Mouse (Mus musculus) liver, embryonic 14.5 days (tissue): ENCODE data around the gene Myo7a. TPM values are rescaled to one million over a fixed set of nuclear protein-coding genes. Genes with fewer than 3 reads are reported as not detected.

ENCODE experiments used
- ATAC-seq: fragments of 200-750 bp; cut with Nextera tagmentation; 2 replicates; pipeline ENCODE4 v1.8.0; 2017; ENCODE audit warnings: moderate number of reproducible peaks, mild to moderate bottlenecking, moderate library complexity; ENCODE audit not compliant: insufficient read depth
- DNase-seq, 3 experiments: peaks; one replicate each; pipeline ENCODE4 v3.0.0-alpha.2; 2012 to 2013; ENCODE audit warnings: low read depth in 3 of 3, low spot score in 3 of 3
- H3K27ac ChIP-seq: fragments of 300-500 bp; sonication (generic); 2 replicates; pipeline ENCODE4 v1.5.1; 2014; ENCODE audit warnings: moderate library complexity, mild to moderate bottlenecking, control low read depth, inconsistent platforms
- H3K27me3 ChIP-seq: fragments of 300-500 bp; sonication (generic); 2 replicates; pipeline ENCODE4 v1.6.1; 2014; ENCODE audit warnings: mild to moderate bottlenecking, low read length, moderate library complexity; ENCODE audit not compliant: control insufficient read depth, insufficient read depth
- H3K36me3 ChIP-seq: fragments of 300-500 bp; sonication (generic); replicated peaks from 2 replicates; pipeline ENCODE4 v1.6.1; 2014; ENCODE audit warnings: low read depth; ENCODE audit not compliant: control insufficient read depth, insufficient read depth
- H3K4me1 ChIP-seq, 2 experiments: fragments of 200-500 bp in 1 of 2; fragments of 300-500 bp in 1 of 2; sonication (generic) in 1 of 2; replicated peaks; 2 replicates each; pipeline ENCODE4 v1.6.1; 2012 to 2014; ENCODE audit warnings: antibody characterized with exemption in 1 of 2, inconsistent platforms in 1 of 2, low read length in 1 of 2; ENCODE audit not compliant: control insufficient read depth in 2 of 2, insufficient read depth in 2 of 2
- H3K4me2 ChIP-seq: fragments of 300-500 bp; sonication (generic); 2 replicates; pipeline ENCODE4 v1.6.1; 2014; ENCODE audit warnings: low read depth, mild to moderate bottlenecking, control low read depth, moderate library complexity
- H3K4me3 ChIP-seq, 2 experiments: fragments of 200-500 bp in 1 of 2; fragments of 300-500 bp in 1 of 2; sonication (generic) in 1 of 2; 2 replicates each; pipeline ENCODE4 v1.5.1; 2012 to 2014; ENCODE audit warnings: low read depth in 2 of 2, low read length in 2 of 2, mild to moderate bottlenecking in 2 of 2, control low read depth in 1 of 2, inconsistent platforms in 1 of 2, moderate library complexity in 1 of 2; ENCODE audit not compliant: insufficient read depth in 1 of 2
- H3K9ac ChIP-seq: fragments of 300-500 bp; sonication (generic); replicated peaks from 2 replicates; pipeline ENCODE4 v1.6.1; 2014; ENCODE audit warnings: mild to moderate bottlenecking, control low read depth, moderate library complexity
- H3K9me3 ChIP-seq: fragments of 300-500 bp; sonication (generic); 2 replicates; pipeline ENCODE4 v1.6.1; 2016; ENCODE audit warnings: low read length, mixed read lengths; ENCODE audit not compliant: control insufficient read depth
- CTCF ChIP-seq: IDR thresholded peaks from 2 replicates; pipeline ENCODE4 v1.5.1; 2016; ENCODE audit warnings: antibody characterized with exemption, low read depth, control low read depth
- EP300 ChIP-seq: IDR thresholded peaks from 2 replicates; pipeline ENCODE4 v1.6.1; 2016; ENCODE audit warnings: antibody characterized with exemption, low read depth
- WGBS: fragments of 180-500 bp; shearing (Covaris S2); extraction: QIAGEN DNeasy Blood & Tissue Kit; methylation state at CpG from one replicate; pipeline ENCODE4 v1.1.7; 2014; ENCODE audit not compliant: insufficient replicate concordance; 5-methylcytosine and 5-hydroxymethylcytosine counted together
- polyA plus RNA-seq, 2 experiments: library from polyadenylated mRNA; depleted of rRNA in 1 of 2; stranded (reverse) in 1 of 2; unstranded in 1 of 2; fragments of >200 nt; fragmentation: Nextera tagmentation in 1 of 2; extraction: Ambion mirVana in 1 of 2; gene quantifications; 2 replicates each; pipeline versions ENCODE4 v1.2.1 to v1.2.3; 2012 to 2014

Myo7a gene
- polyA plus RNA-seq (2012; rRNA removed) (10.3 and 10.4 TPM in 2 replicates), polyA plus RNA-seq (2014; fragmentation: Nextera tagmentation; extraction: Ambion mirVana) (6.6 and 7.3 TPM in 2 replicates)

DNA sequence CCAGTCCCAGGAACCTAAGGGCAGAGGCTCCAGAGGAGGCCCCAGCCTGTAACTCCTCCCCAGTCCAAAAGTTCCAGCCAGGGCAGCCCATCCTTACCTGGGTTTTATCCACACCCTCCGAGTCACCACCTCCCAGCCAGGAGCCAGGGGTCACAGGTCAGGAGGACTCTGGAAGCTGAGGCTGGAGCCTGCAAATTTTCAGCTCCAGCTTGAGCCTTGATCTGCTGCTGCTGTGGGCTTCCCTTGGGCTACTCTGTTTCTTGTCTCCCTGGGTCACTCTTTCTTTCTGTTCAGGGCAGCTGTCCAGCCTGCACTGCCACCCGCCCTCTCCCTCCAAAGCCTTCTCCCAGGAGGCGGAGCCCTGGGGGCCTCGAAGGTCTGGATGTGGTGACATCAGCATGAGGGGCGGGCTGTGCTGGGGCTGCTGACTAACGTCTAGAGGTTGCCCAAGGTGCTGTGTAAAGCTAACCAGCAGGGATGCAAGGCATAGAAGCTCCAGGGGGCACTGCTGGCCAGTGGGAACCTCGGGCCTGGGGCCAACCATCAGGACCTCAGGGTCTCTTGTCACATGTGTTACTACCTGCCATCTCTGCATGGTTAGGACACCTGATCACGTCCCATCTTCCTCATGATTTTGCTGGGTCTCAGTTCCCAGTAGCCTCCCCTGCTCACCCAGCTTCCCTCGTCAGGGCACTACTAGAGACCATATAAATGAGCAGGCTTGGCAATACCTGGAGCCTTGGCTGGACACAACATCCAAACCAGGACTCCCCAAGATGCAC is at the start of gene Myo7a:
Gene Myo7a (minus strand): TSS at position 346 of the 782 bp plus-strand sequence.
- H3K4me1 ChIP-seq: peaks cover 0 to 7% of the 10 kb centered on the region in 2 experiments; a peak in 2 of 4 replicates
- no peaks in the 10 kb centered on the region for H3K27me3 ChIP-seq
- WGBS: 40% methylated on average over 9 of the region's 9 CpGs
- TF ChIP-seq EP300: no peak
- TF ChIP-seq CTCF: 0 out of 2 replicates have a peak, but pooled peaks have one; percentile 3
- ATAC-seq (peak; percentile 54), DNase-seq (peak in 1 of 3 experiments; percentile 23)
- H3K4me2 ChIP-seq: peak within 1 kb of the TSS; percentile 32; the same call in 1 of the 2 replicates
- peaks cover 4% of the 10 kb centered on the region for H3K36me3 ChIP-seq
- H3K27ac ChIP-seq: no peak within 1 kb of the TSS
- no peaks in the 10 kb centered on the region for H3K9me3 ChIP-seq
- H3K9ac ChIP-seq: no peak within 1 kb of the TSS
- H3K4me3 ChIP-seq: peak within 1 kb of the TSS; percentile 0 to 45; a peak in 1 of 4 replicates

DNA sequence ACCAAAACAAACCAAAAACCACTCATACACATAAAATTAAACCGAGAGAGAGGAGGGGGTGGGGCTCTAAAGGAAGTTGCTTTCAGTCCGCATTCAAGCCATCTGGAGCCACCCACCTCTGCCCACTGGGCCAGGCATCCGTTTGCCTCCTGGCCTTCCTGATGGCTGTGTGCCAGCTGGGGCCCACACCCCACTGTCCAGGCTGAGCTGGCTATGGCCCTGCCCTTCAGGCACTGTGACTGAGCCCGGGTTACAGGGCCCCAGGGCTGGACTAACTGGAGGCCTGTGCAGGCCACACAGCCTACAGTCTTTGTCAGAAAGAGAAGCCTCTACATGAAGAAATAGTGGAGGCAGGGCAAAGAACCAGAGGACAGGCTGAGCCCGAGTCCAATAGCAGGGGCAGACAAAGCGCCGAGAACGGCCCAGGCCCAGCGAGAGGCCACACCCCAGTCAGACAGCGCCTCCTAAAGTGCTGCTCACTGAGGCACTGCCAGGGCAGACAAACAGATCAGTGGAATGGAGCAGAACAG is 45.7 kb upstream of the Myo7a start:
- Histone ChIP-seq H3K27me3 (no peaks in the 10 kb centered on the region), H3K27ac (peak overlapping the region; percentile 5), H3K4me2 (peak overlapping the region; percentile 49), H3K4me3 (0 out of 4 replicates have a peak overlapping the region, but pooled peaks of 1 of the 2 experiments have one; percentile 3), H3K36me3 (peaks cover 14% of the 10 kb centered on the region), H3K4me1 (peaks cover 21 to 43% of the 10 kb centered on the region in 2 experiments), H3K9me3 (no peaks in the 10 kb centered on the region), H3K9ac (peak overlapping the region; percentile 14)
- TF ChIP-seq CTCF: peak; percentile 70
- no peak for TF ChIP-seq EP300
- DNase-seq (no peak), ATAC-seq (peak; percentile 71)
- 26% methylated on average over 10 of the region's 10 CpGs for WGBS

DNA sequence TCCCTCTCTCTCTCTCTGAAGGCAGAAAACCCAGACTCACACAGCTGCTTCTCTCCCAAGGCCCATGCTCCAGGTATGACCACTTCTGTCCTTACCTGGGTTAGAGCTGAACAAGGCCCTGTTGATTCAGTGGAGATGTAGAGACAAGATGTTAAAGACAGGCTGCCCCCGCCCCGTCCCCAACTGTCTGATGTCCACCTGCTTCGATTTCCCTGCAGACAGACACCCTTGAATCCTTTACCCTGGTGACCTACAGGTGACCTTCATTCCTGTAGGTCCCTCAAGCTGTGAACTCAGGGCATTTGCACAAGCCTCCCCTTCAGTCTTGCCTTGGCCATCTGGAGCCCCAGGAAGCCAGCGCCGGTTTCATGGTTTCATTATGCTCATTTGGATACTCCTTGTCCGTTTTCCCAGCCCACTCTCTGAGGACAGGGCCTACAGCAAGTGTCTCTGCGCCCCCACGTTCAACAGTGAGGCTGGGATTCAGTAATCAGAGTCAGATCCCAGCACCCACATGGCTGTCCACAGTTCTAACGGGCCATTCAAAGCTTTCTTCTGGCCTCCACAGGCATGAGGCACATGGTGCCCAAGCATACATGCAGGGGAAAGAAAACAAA is 45.2 kb upstream of the Myo7a start:
- TF ChIP-seq CTCF: no peak
- no peak for TF ChIP-seq EP300
- Histone ChIP-seq H3K9ac (peak overlapping the region; percentile 14; the same call in 1 of the 2 replicates), H3K27ac (peak overlapping the region; percentile 5; the same call in 1 of the 2 replicates), H3K4me1 (peaks cover 17 to 41% of the 10 kb centered on the region in 2 experiments), H3K4me2 (no peak overlapping the region), H3K9me3 (no peaks in the 10 kb centered on the region), H3K36me3 (peaks cover 14% of the 10 kb centered on the region), H3K27me3 (no peaks in the 10 kb centered on the region), H3K4me3 (no peak overlapping the region)
- WGBS: 68% methylated on average over 9 of the region's 9 CpGs
- no peak for DNase-seq
- no peak for ATAC-seq

DNA sequence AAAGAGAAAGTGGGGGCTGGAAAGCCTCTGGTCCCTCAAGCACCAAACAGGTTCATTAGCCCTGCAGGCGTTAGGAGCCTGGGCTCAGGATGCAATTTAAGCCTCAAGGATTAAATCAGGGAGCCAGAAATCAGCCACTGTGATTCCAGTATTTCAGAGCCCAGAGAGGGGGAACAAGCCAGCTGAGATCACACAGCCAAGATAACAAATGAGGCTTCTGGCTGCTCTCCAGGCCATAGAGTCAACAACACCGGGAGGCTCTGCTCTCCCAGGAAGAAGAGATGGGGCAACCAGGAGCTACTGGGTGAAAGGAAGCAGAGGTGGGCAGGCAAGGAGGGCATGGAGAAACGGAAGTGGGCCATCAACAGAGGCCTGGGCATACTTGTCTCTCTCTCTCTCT is 44.4 kb upstream of the Myo7a start:
- no peak overlapping the region for H3K27ac ChIP-seq
- no peak overlapping the region for H3K9ac ChIP-seq
- no peak overlapping the region for H3K4me3 ChIP-seq
- 60% methylated on average over 3 of the region's 3 CpGs for WGBS
- peaks cover 14% of the 10 kb centered on the region for H3K36me3 ChIP-seq
- H3K4me2 ChIP-seq: no peak overlapping the region
- H3K27me3 ChIP-seq: no peaks in the 10 kb centered on the region
- H3K4me1 ChIP-seq: peaks cover 19 to 45% of the 10 kb centered on the region in 2 experiments
- DNase-seq: no peak
- no peaks in the 10 kb centered on the region for H3K9me3 ChIP-seq
- no peak for ATAC-seq
- no peak for TF ChIP-seq CTCF
- TF ChIP-seq EP300: no peak

DNA sequence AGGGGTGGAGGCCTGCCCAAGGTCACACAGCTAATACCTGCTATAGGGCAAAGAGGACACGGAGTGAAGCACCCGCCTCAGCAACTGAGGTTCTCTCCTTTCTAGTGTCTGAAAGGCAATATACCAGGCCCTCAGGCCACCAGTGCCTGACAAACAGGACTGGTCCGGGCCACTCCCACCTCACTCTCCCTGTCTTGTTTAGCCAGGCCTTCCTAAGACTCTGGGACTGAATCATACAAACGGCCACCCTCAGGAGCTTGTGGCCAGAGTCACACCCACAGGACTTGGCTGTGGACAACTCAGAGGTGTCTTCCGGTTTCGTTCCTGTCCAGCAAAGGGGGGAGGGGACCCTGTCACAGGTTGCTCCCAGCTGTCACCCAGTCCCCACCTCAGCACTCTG is 42.9 kb upstream of the Myo7a start:
- peaks cover 34 to 60% of the 10 kb centered on the region in 2 experiments for H3K4me1 ChIP-seq
- TF ChIP-seq CTCF (no peak), EP300 (no peak)
- no peak overlapping the region for H3K27ac ChIP-seq
- peaks cover 16% of the 10 kb centered on the region for H3K36me3 ChIP-seq
- H3K9ac ChIP-seq: no peak overlapping the region
- no peaks in the 10 kb centered on the region for H3K9me3 ChIP-seq
- no peak overlapping the region for H3K4me2 ChIP-seq
- 71% methylated on average over 6 of the region's 6 CpGs for WGBS
- DNase-seq (no peak), ATAC-seq (no peak)
- no peak overlapping the region for H3K4me3 ChIP-seq
- no peaks in the 10 kb centered on the region for H3K27me3 ChIP-seq
